Mouse (Mus musculus) kidney, adult 2 months (tissue): Measurements from ENCODE around the gene Stt3b.

Source experiments
- CTCF ChIP-seq: fragments of 200-500 bp; conservative IDR thresholded peaks from 2 replicates; pipeline ENCODE4 v1.5.1; 2011; ENCODE audit warnings: low read depth, mild to moderate bottlenecking, control low read depth, low read length, moderate library complexity, mixed read lengths; ENCODE audit not compliant: insufficient read depth, insufficient read length
- POLR2A ChIP-seq: fragments of 200-500 bp; IDR thresholded peaks from one replicate; pipeline ENCODE4 v1.6.1; 2011; ENCODE audit warnings: low read depth, low read length, control low read depth

DNA sequence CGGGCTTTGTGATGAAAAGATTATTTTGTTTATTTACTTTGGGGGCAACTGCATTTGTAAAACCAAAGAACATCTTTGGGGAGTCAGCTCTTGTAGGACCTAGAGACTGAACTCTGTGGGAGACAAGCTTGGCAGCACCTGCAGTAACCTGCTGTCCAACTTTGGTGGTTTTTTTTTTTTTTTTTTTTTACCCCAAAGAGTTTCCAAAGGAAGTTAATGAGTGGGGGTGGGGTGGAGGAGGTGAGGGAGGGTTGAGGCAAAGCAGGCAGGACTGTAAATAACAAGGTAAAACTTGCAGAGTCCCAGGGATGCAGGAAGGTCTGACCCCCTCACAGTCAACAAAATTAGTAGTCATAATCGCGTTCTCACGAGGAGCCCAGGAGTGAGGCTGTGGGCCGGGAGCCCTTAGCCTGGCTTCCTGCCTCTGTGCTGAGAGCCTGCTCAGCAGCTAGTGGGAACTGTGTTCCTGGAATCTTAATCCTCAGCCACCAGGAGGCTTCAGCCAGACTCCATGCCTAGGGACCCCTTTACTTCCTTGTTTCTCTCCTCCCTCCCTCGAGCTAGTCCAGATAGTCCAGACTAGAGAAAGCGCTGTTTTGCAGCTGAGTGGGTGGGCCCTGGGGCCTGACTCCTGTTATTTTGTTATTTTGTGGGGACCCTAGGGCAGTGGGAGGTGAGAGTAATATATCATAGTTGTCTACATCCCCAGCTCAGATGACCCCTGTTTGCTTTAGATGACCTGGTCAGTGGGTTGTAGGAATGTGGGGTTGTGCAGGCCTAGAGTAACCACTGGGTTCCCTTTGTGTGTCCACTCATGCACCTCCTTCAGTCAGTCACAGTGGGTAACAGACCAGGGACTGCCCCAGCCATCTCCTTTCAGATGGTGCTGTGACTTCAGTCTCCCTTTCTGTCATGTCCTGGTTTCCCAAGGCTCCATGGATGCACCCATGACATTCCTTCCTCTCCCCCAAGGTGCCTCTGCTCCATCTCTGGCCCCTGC lies 95.3 kb downstream of the Stt3b start:
- TF ChIP-seq CTCF, result no peak
- TF ChIP-seq POLR2A, result no peak
